Mouse (Mus musculus) megakaryocyte-erythroid progenitor cell, adult 5-6 weeks (primary cell): ENCODE results near the gene Nrxn2. TPM values are rescaled to one million over a fixed set of nuclear protein-coding genes. Genes with fewer than 3 reads are reported as not detected.

Source experiments
- ATAC-seq: replicated peaks from 2 replicates; pipeline ENCODE4 v1.8.0; 2016; ENCODE audit warnings: mild to moderate bottlenecking, inconsistent platforms; ENCODE audit not compliant: severe bottlenecking, poor library complexity, low FRiP score, low TSS enrichment
- total RNA-seq, 2 experiments: library from RNA; stranded (forward) in 1 of 2; stranded (reverse) in 1 of 2; fragments of 200-1000, 215-1000 nt in 1 of 2; fragments of >200 nt in 1 of 2; fragmentation: Nextera tagmentation in 1 of 2; gene quantifications; 2 replicates each; pipeline ENCODE4 v1.2.3; 2014 to 2017

Gene Nrxn2
- total RNA-seq, 2 experiments from 2014 or later, result not detected

DNA sequence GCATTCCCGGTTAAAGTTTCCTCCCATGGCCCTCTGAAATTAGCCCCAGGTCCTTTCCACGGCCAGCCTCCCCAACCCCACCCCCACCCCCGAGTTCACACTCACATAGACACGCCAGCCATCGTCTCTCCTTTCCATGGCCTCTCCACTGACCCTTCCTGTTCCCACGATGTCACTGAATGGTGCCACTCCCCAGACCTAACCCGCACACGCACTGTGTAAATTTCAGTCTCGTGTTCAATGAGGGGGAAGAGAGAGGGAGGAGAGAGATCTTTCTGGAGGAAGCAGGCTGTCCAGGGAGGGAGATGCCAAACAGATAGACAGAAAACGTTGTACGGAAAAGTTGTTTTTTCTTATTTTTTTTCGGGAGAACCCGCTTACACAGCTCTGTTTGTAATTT lies 111.8 kb downstream of the Nrxn2 start:
- ATAC-seq, result no peak

DNA sequence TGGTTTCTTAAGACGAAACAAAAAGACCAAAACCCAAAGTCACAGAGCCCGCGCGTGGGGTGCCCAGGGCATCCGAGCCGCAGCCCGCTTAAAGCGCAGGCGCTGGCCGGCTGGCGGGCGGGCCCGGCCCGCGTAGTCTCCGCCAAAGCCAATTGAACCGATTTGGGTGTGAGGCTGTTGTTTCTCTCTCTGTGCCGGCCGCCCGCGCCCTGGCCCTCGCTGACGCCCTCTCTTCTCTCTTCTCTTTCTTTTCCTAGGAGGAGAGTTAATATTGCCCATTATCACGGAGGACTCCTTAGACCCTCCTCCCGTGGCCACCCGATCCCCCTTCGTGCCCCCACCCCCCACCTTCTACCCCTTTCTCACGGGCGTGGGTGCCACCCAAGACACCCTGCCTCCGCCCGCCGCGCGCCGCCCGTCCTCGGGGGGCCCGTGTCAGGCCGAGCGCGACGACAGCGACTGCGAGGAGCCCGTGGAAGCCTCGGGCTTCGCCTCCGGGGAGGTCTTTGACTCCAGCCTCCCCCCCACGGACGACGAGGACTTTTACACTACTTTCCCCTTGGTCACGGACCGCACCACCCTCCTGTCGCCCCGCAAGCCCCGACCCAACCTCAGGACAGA lies 112.6 kb downstream of the Nrxn2 start:
- no peak for ATAC-seq

DNA sequence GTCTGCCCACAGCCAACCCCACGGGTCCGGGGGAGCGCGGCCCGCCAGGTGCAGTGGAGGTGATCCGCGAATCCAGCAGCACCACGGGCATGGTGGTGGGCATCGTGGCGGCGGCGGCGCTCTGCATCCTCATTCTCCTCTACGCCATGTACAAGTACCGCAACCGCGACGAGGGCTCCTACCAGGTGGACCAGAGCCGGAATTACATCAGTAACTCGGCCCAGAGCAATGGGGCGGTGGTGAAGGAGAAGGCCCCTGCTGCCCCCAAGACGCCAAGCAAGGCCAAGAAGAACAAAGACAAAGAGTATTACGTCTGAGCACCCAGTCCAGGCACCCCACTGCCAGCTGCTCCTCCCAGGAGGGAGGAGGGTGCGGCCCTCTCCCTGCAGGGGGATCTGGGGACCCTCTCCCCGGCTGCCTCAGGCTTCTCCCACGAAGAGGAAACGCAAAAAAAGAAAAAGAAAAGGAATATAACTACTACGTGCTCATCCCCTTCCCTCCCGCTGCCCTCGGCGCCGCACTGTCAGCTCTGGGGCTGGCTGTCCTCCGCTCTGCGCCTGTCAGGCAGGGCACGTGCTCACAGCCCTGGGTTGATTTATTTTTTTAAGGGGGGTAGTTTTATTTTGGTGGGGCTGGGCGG lies 113.4 kb downstream of the Nrxn2 start:
- no peak for ATAC-seq

DNA sequence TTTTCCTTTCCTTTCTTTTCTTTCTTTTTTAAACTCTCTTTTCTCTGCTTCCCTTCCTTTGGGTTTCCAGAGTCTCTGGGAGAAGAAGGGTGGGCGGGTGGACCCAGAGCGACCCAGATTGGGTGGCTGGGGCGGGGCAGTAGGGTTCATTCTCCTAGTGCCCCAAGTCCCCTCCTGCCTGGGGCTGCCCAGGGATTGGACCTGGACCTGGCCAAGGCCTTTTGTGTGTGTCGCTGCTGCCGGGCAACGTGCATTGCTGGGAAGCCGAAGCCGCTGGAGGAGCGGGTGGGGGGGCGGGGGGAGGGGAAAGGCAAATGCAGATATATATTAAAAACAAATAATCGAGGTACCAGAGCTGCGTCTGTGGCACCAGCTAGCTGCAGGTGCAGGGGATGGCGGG lies 114.1 kb downstream of the Nrxn2 start:
- ATAC-seq, result no peak

DNA sequence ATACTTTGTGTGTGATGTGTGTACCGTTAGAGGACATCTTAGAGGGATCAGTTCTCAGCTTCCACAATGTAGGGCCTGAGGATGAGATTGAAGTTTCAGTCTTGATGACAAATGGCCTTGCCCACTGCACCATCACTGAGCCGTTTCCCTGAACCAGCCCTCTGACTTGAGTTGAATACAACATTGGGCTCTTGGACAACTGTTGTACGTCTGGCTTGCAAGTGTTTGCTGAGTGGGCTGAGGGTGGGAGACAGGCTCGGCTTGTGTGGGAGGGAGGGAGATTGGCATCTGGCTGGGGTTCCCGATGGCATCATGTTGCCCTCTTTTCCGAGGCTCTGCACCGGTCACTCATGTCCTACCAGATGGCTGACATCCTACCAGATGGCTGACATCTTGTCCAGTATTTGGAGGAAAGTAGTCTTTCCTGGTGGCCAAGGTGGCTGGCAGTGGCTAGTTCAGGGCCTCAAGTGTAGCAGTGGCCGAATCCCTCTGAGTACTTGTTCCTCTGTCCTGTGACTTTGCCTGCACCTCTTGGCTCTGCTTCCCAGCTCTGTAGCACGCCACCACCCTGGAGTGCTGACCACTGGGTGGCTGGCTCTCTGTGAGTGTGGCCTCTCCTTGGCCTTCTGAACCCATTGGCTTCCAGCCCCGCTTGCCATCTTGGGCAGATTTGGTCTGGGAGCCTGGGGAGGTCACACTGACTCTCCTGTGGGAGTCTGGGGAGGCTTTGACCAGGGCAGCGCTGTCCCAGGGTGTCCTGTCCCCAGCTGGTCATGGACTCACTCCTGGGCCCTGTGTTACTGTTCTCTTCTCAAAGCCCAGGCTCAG lies 115.0 kb downstream of the Nrxn2 start:
- ATAC-seq, result no peak

DNA sequence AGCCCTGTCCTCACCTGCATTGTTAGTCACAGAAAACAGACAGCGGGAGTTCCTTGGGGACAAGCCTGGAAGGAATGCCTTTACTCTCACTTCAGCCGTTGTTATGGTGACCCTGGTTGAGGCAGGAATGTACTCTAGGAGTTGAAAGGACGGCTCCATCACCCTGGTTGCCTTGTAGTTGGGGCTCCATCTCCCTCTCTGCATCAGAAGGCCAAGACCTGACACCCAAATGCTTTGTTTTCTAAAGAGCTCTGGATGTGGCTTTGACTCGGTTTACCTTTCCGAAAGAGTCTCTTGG lies 115.5 kb downstream of the Nrxn2 start:
- no peak for ATAC-seq

DNA sequence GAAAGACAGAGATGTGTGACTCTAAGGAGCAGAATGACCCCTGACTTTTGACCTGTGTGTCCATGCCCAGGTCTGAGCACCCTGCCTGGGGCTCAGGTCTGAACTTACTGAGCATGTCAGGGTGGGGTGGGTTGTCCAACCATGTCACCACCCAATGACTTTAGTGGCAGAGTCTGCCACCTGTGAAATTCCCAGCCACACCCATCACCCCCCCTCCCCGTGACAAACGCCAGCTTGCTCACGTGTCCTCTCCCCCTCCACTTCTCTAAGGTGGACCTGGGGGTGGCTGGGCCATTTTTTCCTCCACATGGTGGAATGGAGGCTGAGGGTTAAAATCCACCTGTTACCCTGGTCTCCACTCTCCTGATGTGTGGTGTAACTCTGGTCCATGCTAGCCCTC lies 117.7 kb downstream of the Nrxn2 start:
- no peak for ATAC-seq

DNA sequence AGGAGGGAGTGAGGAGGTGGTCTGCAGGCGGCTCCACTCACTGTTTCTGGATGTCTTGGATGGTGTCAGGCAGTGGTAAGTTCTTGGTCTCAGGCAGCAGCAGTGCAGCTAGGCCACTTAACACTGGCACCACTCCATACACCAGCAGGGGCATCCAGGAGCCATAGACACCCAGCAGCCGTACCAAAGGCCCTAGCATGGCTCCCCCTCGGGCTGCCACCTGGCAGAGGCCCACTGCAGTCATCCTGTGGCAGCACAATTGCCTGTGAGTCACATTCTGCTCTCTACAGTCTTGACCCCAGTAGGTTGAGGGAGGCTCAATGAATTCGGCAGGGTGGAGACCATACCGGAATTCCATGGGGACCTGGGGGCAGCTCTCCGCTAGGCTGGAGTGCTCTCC lies 118.2 kb downstream of the Nrxn2 start:
- no peak for ATAC-seq

DNA sequence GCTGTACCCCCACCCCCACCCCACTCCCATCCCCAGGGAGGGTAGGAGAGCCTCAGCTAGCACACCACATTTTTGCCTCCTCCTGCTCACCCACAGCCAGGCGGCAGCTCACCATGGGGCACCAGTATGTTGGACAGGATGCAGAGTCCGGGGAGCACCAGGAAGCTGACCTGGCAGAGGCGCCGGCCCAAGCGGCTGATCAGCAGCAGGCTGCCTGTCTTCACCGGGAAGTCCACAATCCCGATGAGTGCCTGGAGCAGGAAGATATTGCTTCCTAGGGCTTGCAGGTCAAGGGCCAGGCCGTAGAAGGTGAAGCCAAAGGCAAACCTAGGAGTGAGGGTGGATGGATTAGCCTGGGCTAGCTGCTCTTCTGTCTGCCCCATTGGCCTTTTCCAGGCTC lies 119.0 kb downstream of the Nrxn2 start:
- ATAC-seq, result no peak

DNA sequence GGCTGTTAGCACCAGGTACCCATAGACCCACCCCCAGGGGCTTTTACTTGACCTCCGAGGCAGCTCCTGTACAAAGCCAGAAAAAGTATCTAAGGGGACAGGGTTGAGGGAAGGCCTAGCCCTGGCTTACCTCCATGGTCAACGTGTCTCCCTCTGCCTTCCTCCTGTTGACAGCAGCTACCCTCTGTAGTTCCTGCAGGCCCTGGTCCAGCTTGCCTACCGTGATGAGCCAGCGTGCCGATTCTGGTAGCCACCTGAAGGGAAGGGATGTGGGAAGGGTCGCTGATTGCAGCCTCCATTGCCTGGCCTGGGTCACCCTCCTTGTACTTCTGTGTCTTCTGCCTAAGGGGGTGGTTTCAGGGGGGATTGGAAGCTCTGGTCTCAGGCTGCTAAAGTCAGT lies 120.0 kb downstream of the Nrxn2 start:
- no peak for ATAC-seq

DNA sequence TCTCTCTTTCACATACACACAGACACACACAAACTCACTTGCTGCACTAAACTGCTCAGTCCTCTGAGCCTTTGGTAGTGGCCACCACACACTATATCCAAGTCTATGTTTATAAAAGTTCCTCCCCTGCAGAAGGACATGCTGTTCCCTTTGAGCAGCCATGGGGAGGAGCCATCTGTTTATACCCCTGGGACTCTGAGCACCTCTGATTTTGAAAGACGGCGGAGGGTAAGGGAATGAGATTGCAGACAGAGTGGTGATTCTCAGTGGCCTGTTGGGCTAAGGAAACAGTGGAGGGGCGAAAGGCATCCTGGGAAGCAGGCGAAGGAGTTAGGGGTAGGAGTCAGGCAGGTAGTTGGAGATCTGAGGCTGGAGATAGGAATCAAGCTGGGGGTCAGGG lies 121.1 kb downstream of the Nrxn2 start:
- ATAC-seq, result no peak

DNA sequence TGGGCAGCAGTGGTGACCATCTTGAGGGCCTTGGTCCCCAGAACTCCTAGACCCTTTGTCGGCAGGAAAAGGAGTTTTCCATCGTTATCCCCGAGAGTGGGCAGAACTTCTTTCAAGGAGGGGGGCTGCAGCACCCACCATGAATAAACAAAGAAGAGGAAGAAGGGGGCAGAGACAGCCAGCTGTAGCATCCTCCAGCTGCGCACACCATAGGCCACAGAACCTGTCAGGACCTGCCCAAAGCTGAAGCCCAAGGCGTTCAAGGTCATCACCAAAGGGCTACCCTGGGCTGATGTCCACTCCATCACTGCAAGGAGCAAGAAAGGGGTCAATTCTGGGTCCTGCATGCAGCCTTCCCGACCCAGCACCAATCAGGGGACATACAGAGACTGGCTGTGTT lies 121.7 kb downstream of the Nrxn2 start:
- ATAC-seq, result no peak

DNA sequence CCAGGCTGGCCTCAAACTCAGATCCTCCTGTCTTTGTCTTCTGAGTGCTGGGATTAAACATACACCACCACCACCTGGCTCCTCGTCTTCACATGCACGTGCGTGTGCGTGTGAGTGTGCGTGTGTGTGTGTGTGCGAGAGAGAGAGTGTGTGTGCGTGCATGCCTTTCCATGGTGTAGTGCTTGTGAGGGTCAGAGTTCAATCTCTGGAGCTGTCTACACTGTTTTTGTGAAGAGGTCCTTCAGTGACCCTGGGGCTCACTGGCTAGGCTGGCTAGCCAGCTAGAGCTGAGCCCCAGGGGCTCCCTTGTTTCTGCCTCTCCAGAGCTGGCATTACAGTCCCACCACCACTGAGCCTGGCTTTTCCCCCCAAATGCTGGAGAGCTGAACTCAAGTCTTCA lies 123.0 kb downstream of the Nrxn2 start:
- ATAC-seq, result no peak

DNA sequence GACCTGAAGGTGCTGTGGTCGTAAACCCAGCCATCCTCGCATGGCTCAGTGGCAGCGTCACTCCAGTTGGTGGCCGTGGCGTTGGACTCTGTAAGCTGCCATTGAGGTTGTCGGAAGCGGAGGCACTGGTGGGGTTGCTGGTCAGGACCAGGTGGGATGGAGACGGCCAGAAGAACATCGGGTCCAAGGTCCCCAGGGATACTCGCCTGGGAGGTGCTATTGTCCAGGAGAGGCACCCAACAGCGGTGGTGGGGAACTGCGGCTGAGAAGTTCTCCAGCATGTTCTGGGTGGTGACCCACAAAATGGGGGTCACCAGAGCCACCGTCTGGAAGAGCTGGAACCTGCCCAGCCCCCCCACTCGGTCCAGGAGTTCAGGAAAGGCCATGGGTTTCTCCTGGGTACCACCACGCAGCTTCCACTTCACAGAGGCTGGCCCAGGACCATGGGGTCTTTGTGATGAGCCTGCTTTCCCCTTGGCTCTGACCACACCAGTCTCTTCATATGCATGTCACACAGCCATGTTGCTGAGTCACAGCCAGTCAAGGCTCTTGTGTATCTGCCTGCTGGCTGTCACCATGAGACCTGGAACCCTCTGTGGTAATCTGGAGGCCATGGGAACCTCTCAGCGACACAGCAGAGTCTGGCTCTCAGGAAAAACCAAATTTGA lies 124.0 kb downstream of the Nrxn2 start, which contains the start of gene Slc22a12:
Slc22a12 (minus strand) TSS at position 666 of the 668 bp plus-strand sequence.
- no peak for ATAC-seq

DNA sequence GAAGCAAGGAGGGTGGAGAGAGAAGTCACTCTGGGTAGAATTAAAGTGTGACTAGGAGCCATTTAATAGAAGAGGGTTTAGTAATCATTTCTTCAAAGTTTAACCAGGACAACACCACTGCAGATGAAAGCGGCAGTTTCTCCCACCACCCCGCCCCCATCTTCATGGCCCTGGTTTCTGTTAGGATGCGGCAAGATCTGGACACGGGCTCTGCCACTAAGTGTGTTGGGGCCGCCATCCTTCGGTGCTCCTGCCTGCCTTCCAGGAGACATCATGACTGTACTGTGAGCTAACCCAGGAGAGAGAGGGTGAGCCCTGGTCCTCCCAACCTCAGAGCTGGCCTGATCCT lies 124.5 kb downstream of the Nrxn2 start:
- no peak for ATAC-seq

DNA sequence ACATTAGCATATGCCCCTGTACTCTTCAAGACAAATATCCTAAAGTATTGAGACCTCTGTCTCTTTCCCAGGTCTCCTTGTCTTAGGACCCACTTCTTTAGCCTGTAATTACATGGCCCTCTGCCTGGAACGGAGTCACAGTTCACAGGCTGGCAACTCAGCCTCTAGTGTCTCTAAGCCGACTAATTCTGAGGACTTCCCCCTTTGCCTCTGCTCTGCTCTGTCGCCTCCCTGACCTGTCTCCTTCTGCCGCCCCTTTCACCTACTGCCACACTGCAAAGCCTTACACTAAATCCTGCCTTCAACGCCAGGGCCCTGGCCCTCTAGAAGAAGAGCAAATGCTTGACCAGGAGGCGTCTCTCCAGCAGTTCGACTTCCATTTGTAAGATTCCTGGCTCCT lies 125.0 kb downstream of the Nrxn2 start:
- no peak for ATAC-seq

DNA sequence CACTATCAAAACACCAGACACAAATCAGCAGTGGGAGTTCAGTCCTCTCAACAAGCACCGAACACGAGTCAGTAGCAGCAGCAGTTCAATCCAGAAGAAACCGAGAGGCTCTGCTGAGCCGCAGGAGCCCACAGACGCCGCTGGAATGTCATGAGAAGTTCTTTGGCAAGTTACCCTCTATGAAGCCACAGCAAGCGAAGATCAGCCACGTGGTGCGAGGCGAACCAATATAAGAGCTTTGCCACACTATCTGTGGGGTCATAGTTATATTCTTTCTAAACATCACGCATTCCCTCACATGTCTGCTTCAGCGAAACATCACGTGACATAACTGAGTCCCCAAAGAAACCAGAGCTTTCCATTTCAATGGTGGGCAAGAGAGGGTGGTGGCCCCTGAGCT lies 126.2 kb downstream of the Nrxn2 start:
- ATAC-seq, result no peak

DNA sequence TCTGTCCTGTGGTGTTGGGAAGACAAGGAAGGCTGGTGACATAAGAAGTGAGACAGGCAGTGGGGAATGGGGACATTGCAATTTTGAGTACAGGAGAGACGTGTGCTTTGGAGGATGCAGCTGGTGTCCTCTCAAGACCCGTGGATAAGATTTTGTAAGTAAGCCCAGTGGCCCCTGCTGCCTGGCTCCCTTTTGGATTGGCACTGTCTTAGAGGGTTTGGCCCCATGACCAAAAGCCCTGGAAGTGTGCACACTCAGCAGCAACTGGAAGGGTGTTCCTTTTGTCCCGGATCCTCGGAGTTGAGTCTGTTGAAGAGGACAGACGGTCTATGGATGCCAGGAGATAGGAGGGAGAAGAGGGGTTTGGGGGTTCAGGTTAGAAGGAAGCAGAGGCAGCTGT lies 127.0 kb downstream of the Nrxn2 start:
- ATAC-seq, result no peak

DNA sequence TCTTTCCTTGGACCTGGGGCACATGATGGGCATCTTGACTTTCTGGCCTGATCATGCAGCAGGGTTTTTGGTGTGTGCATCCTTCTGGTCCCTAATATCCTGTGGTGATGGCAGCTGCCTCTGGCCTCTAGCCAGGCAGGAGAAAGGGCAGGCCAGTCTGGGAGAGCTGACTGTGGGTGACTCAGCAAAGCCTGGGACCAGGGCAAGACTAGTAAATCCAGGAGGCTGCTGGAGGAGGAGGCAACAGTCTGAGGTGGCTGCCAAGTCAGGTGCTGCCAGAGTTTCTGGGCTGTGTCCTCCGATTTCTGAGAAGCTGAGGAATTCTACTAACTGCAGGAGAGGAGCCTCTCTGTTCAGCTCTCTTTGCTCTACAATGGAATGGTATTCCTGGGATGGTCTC lies 127.6 kb downstream of the Nrxn2 start:
- ATAC-seq, result no peak

DNA sequence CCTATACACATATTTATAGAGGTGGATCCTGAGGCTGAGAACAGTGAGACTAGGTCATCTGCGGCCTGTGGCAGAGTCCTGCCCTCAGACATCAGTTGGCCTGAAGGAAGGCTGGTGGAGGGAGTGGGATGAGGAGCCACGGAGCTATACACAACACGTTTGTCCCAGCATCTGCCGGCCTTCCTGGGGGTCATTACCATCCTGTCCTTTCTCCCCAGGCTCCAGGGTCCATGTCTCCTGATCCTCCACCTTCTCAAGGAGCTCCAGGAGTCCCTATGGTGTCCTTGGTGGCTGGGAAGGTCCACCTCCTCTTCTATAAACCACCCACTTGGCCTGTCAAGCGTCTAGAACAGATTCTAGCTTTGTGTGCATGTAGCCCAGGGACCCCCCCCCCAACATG lies 129.3 kb downstream of the Nrxn2 start:
- no peak for ATAC-seq
